9 mouse cellular contexts compared by ENCODE assay signal in the genomic region with DNA sequence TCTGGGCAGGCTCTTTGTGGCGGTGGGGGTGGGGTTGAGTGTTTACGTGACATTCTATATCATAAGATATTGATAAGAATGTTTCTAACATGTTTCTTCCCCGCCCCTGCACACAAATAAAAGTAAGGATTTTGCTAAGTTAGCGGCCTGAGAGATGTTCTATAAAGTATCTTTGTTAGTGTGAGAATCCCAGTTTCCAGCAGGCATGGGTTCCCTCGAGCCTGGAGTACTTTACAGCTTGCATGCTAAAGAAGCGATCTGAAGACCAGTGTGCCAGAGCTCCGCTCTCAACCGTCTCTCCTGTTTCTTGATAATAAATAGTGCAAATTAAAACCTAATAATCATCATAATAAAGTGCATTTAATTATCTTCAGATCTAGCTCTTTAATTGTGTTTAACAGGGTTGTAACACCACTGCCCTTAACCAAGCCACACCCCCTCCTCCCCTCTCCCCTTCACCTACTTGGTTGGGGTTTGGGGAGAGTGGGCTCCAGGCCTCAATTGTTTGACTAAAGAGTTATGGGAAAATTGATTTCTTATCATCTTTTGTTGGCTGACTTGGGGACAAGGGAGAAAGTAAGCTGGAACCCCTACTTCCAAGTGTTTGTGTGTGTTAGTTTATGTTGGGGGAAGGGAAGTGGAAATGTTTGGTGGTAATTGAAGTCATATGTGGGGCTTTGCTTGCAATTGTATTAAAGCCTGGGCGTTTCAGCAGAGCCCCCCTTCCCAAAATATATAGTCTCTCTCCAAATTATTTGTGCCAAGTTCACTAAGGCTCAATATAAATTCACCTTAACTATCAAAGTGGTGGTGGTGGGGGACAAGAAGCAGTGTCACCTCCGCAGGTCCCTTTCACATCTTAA. TPM values are rescaled to one million over a fixed set of nuclear protein-coding genes. Genes with fewer than 3 reads are reported as not detected.
DNase-seq lines count a peak whose midpoint lies in the region; ATAC-seq and TF ChIP-seq lines count a peak whose summit lies in the region.
"Had no signal": no experiment of that assay in that cellular context is flagged by ENCODE, and none has a peak within 500 bp of the region (broad histone marks: within the 10 kb centered on the region; RNA-seq: fewer than 3 reads in every experiment).

No protein-coding gene starts in this region.

- ATAC-seq in lung, postnatal 0 days: no peak
- no peak for ATAC-seq in limb, embryonic 15.5 days (ENCODE audit: insufficient number of reproducible peaks, low FRiP score, low TSS enrichment, low read depth)
- ATAC-seq in stomach, postnatal 0 days (ENCODE audit: low FRiP score, low TSS enrichment): no peak
- ATAC-seq in megakaryocyte, adult 5-6 weeks (ENCODE audit: poor library complexity, severe bottlenecking): no peak

- 26% methylated on average over 10 of the region's 10 CpGs for WGBS in lung, postnatal 0 days
- 6% methylated on average over 10 of the region's 10 CpGs for WGBS in limb, embryonic 15.5 days
- WGBS in stomach, postnatal 0 days: 27% methylated on average over 10 of the region's 10 CpGs

- no peaks in the 10 kb centered on the region for H3K36me3 ChIP-seq in lung, postnatal 0 days (ENCODE audit: insufficient read depth, low read length)
- H3K36me3 ChIP-seq in limb, embryonic 15.5 days: no peaks in the 10 kb centered on the region
- H3K36me3 ChIP-seq in stomach, postnatal 0 days (ENCODE audit: control insufficient read depth, insufficient read depth, low read length): no peaks in the 10 kb centered on the region

- no peak for TF ChIP-seq CTCF in lung, postnatal 0 days (IDR thresholded peaks at IDR 0.05)
- no peak for TF ChIP-seq CTCF in stomach, postnatal 0 days (IDR thresholded peaks at IDR 0.05; ENCODE audit: low read depth)

- peak overlapping the region; percentile 52; the same call in 1 of the 2 replicates for H3K9ac ChIP-seq in lung, postnatal 0 days (replicated peaks; ENCODE audit: low read depth)
- peak overlapping the region; percentile 94 for H3K9ac ChIP-seq in limb, embryonic 15.5 days
- no peak overlapping the region; the same call in 1 of the 2 replicates for H3K9ac ChIP-seq in stomach, postnatal 0 days (ENCODE audit: low read length)

- peak overlapping the region; percentile 72; the same call in 1 of the 2 replicates for H3K4me3 ChIP-seq in lung, postnatal 0 days (ENCODE audit: low read depth, low read length)
- H3K4me3 ChIP-seq in limb, embryonic 15.5 days: peak overlapping the region; percentile 84
- peak overlapping the region; percentile 80 for H3K4me3 ChIP-seq in stomach, postnatal 0 days (ENCODE audit: low read depth, low read length)

- TF ChIP-seq EP300 in lung, postnatal 0 days (IDR thresholded peaks at IDR 0.05): no peak
- no peak for TF ChIP-seq EP300 in stomach, postnatal 0 days (optimal IDR thresholded peaks at IDR 0.05)

- peak overlapping the region; percentile 51; the same call in 1 of the 2 replicates for H3K27ac ChIP-seq in lung, postnatal 0 days (ENCODE audit: low read length)
- H3K27ac ChIP-seq in limb, embryonic 15.5 days: peak overlapping the region; percentile 99
- H3K27ac ChIP-seq in stomach, postnatal 0 days (replicated peaks): 0 out of 2 replicates have a peak overlapping the region, but pooled peaks have one; percentile 0

- H3K4me2 ChIP-seq in lung, postnatal 0 days (replicated peaks; ENCODE audit: low read depth, low read length): peak overlapping the region; percentile 88
- H3K4me2 ChIP-seq in limb, embryonic 15.5 days: peak overlapping the region; percentile 63
- H3K4me2 ChIP-seq in stomach, postnatal 0 days (replicated peaks; ENCODE audit: low read depth): peak overlapping the region; percentile 77

- H3K4me1 ChIP-seq in lung, postnatal 0 days (ENCODE audit: insufficient read depth, low read depth, low read length): no peaks in the 10 kb centered on the region
- H3K4me1 ChIP-seq in limb, embryonic 15.5 days: peaks cover 43% of the 10 kb centered on the region
- 0 out of 2 replicates have a peak, but pooled peaks cover 3% of the 10 kb centered on the region for H3K4me1 ChIP-seq in stomach, postnatal 0 days (replicated peaks; ENCODE audit: control insufficient read depth, insufficient read depth)

- no peaks in the 10 kb centered on the region for H3K9me3 ChIP-seq in lung, postnatal 0 days (ENCODE audit: low read length)
- H3K9me3 ChIP-seq in limb, embryonic 15.5 days: no peaks in the 10 kb centered on the region
- no peaks in the 10 kb centered on the region for H3K9me3 ChIP-seq in stomach, postnatal 0 days (ENCODE audit: control insufficient read depth, low read length)

- peak; percentile 64 for DNase-seq in embryo, embryonic 11 days
- DNase-seq in embryo, embryonic 10 days (ENCODE audit: low spot score): no peak
- peak; percentile 30 for DNase-seq in lung, postnatal 0 days (ENCODE audit: low spot score)
- DNase-seq in lung, adult 18-20 months: no peak
- no peak for DNase-seq in stomach, postnatal 0 days (ENCODE audit: low spot score)
- DNase-seq in Muller cell, postnatal 12 days (ENCODE audit: inconsistent ontology term): no peak

- 0 out of 2 replicates have a peak, but pooled peaks cover 4% of the 10 kb centered on the region for H3K27me3 ChIP-seq in lung, postnatal 0 days (replicated peaks; ENCODE audit: insufficient read depth, low read length)
- no peaks in the 10 kb centered on the region for H3K27me3 ChIP-seq in limb, embryonic 15.5 days
- no peaks in the 10 kb centered on the region for H3K27me3 ChIP-seq in stomach, postnatal 0 days (ENCODE audit: control insufficient read depth, insufficient read depth, low read length)

RNA-seq across cellular contexts. Expression of gene Fzd2, which starts 3.7 kb away (rescaled TPM):
- polyA plus RNA-seq in lung, postnatal 0 days (2015; fragmentation: Nextera tagmentation; extraction: Ambion mirVana): 19.6 and 20.8 TPM in 2 replicates
- 41.0 and 48.5 TPM in 2 replicates for polyA plus RNA-seq in limb, embryonic 15.5 days (2015; fragmentation: Nextera tagmentation; extraction: Ambion mirVana)
- 10.2 and 11.8 TPM in 2 replicates for polyA plus RNA-seq in stomach, postnatal 0 days (2015; fragmentation: Nextera tagmentation; extraction: Ambion mirVana)
- total RNA-seq in megakaryocyte, adult 5-6 weeks (2015): not detected in 2 replicates
- total RNA-seq in megakaryocyte, adult 5-6 weeks (2017): not detected in 2 replicates
- total RNA-seq: megakaryocyte progenitor cell, adult 5-6 weeks had no signal

RNA-seq across cellular contexts. Expression of gene Gm11627, which starts 28.7 kb away (rescaled TPM):
- polyA plus RNA-seq in lung, postnatal 0 days (2015; fragmentation: Nextera tagmentation; extraction: Ambion mirVana): 8.0 and 11.4 TPM in 2 replicates
- polyA plus RNA-seq in limb, embryonic 15.5 days (2015; fragmentation: Nextera tagmentation; extraction: Ambion mirVana): 10.7 and 11.3 TPM in 2 replicates
- polyA plus RNA-seq in stomach, postnatal 0 days (2015; fragmentation: Nextera tagmentation; extraction: Ambion mirVana): 20.1 and 22.4 TPM in 2 replicates
- not detected in 2 replicates for total RNA-seq in megakaryocyte, adult 5-6 weeks (2015)
- not detected in 2 replicates for total RNA-seq in megakaryocyte, adult 5-6 weeks (2017)
- total RNA-seq: megakaryocyte progenitor cell, adult 5-6 weeks had no signal

RNA-seq across cellular contexts. Expression of gene Gpatch8, which starts 51.7 kb away (rescaled TPM):
- 25.3 and 27.4 TPM in 2 replicates for polyA plus RNA-seq in lung, postnatal 0 days (2015; fragmentation: Nextera tagmentation; extraction: Ambion mirVana)
- polyA plus RNA-seq in limb, embryonic 15.5 days (2015; fragmentation: Nextera tagmentation; extraction: Ambion mirVana): 46.2 and 56.5 TPM in 2 replicates
- polyA plus RNA-seq in stomach, postnatal 0 days (2015; fragmentation: Nextera tagmentation; extraction: Ambion mirVana): 16.7 and 16.8 TPM in 2 replicates
- 18.9 and 19.8 TPM in 2 replicates for total RNA-seq in megakaryocyte, adult 5-6 weeks (2015)
- total RNA-seq in megakaryocyte, adult 5-6 weeks (2017): 21.3 and 31.3 TPM in 2 replicates

RNA-seq across cellular contexts. Expression of gene Meioc, which starts 55.6 kb away (rescaled TPM):
- polyA plus RNA-seq in lung, postnatal 0 days (2015; fragmentation: Nextera tagmentation; extraction: Ambion mirVana): 0.04 and 0.05 TPM in 2 replicates
- polyA plus RNA-seq in limb, embryonic 15.5 days (2015; fragmentation: Nextera tagmentation; extraction: Ambion mirVana): 0.81 and 0.90 TPM in 2 replicates
- polyA plus RNA-seq in stomach, postnatal 0 days (2015; fragmentation: Nextera tagmentation; extraction: Ambion mirVana): 0.23 and 0.39 TPM in 2 replicates
- total RNA-seq in megakaryocyte, adult 5-6 weeks (2015): not detected in 2 replicates
- total RNA-seq in megakaryocyte, adult 5-6 weeks (2017): not detected in 2 replicates
- total RNA-seq: megakaryocyte progenitor cell, adult 5-6 weeks had no signal

Comparison
In these comparisons a context has a peak if more than half of its experiments do, and no peak if none do; other contexts are left out.
1. DNase-seq: peak in embryo, embryonic 11 days (single experiment) and lung, postnatal 0 days (single experiment); none in embryo, embryonic 10 days (single experiment), lung, adult 18-20 months (0 of 2), stomach, postnatal 0 days (single experiment) and Muller cell, postnatal 12 days (single experiment).
2. H3K27ac ChIP-seq: peak in every context shown above with its lines; median percentile 99 in limb, embryonic 15.5 days; 51 in lung, postnatal 0 days; 0 in stomach, postnatal 0 days.
3. Peak in every context shown above with its lines, with median percentiles within 50 percentile points of each other: H3K4me2 ChIP-seq and H3K4me3 ChIP-seq.